Mouse (Mus musculus): Measurements from ENCODE around the gene Ctsd.
"Not testable (repeated sequence)": the region's sequence is repeated elsewhere in the genome, so short reads cannot be mapped to it uniquely, and the experiment has no call there.

Gene Ctsd

DNA sequence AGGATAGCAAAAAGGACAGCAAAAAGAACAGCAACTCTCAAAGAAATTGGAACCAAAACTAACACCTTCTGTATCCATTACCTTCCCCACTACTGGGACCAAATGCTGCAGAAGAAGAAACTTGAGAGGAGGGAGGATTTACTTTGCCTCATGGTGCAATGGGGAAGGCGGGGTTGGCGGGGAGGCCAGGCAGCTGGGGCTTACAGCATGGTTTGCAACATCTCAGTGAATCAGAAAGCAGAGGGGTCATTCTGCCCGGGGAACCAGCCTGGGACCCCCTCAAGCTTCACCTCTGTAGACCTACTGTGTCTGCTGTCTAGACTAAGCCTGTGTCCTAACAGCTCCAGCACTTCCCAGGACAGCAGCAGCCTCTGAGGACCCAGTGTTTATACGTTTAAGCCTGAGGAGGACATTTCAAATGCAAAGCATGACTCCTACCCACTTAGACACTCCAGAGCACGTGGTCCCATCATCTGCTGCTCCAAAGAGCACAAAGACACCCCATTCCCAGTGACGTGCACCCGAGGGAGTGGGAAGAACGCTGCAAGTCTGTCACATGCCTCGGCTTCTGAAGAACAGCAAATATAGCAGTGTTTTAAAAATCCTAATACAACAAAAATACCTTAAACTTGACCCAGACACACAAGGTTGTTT, 38.4 kb downstream of the Ctsd start:
- Histone ChIP-seq H3K36me3 (ENCODE audit: control insufficient read depth, insufficient read depth, low read length, poor library complexity, severe bottlenecking) (no peaks in the 10 kb centered on the region), H3K27me3 (ENCODE audit: control insufficient read depth, insufficient read depth, low read length, poor library complexity, severe bottlenecking) (no peaks in the 10 kb centered on the region; the same call in 1 of the 2 replicates)
- no peak for DNase-seq (ENCODE audit: low read depth, low spot score)

DNA sequence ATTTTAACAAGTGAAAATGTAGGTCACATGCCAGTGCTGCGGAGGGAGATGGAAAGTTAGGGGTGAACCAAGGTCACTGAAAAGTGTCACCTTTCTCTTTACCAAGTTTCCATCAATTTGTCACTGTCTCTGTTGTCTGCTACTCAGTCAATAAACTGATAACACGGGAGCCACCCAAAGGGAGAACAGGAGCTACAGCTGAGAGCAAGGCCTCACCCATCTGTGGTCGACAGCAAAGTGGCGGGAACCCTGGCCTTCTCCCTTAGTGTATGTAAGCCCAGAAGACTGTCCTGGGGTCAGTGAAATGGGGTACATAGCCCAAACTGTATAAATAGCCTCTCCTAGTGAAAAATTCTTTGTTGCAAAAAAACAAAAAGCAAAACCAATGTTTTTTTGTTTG, 40.3 kb downstream of the Ctsd start:
- no peaks in the 10 kb centered on the region; the same call in 1 of the 2 replicates for H3K27me3 ChIP-seq (ENCODE audit: control insufficient read depth, insufficient read depth, low read length, poor library complexity, severe bottlenecking)
- H3K36me3 ChIP-seq (ENCODE audit: control insufficient read depth, insufficient read depth, low read length, poor library complexity, severe bottlenecking) = no peaks in the 10 kb centered on the region
- no peak for DNase-seq (ENCODE audit: low read depth, low spot score)

DNA sequence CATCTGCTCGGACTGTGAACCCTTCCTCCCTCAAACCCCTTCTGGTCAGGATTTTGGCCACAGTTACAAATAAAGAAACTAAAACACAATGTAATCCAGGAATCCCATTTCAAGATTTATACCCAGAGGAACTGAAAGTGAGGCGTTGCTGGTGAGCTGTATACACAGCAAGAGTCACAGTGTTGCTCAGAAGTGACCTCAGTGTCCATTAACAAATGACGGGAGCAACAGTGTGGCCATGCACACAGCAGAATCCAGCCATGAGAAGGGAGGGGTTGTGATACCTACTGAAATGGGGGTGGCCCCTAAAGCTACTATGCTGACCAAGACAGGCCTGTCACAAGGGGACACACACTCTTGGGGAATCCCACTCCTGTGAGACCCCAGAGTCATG, 45.6 kb downstream of the Ctsd start:
- peak; percentile 11 for DNase-seq (ENCODE audit: low read depth, low spot score)
- H3K27me3 ChIP-seq (ENCODE audit: control insufficient read depth, insufficient read depth, low read length, poor library complexity, severe bottlenecking) = no peaks in the 10 kb centered on the region
- no peaks in the 10 kb centered on the region for H3K36me3 ChIP-seq (ENCODE audit: control insufficient read depth, insufficient read depth, low read length, poor library complexity, severe bottlenecking)

DNA sequence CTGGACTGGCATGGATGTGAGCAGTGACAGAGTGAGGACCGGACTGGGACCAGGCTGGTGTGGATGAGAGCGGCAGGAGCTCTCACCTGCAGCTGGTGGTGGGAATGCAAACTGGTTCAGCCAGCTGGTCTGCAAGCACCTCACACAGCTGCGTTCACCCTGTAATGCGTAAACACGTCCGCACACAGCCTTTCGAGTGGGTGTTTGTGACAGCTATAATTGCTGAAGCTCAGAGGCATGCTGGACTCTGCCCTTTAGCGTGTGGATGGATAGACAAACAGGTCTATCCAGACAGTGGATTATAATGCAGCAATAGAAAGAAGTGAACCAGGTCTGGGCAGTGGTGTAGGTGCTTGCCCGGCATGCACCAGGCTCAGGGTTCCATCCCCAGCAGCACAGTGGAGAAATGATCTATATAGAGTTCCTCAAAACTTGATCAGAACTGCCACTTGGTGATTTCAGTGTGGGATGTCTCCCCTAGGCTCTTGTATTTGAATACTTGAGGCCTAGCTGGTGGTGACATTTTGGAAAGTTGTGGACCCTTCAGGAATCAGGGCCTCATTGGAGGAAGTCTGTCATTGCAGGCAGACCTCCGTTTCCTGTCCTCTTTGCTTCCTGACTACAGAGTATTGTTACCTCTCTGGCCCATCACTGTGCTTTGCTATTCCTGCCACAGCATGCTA, 46.1 kb downstream of the Ctsd start:
- Histone ChIP-seq H3K27me3 (ENCODE audit: control insufficient read depth, insufficient read depth, low read length, poor library complexity, severe bottlenecking) (no peaks in the 10 kb centered on the region), H3K36me3 (ENCODE audit: control insufficient read depth, insufficient read depth, low read length, poor library complexity, severe bottlenecking) (no peaks in the 10 kb centered on the region)
- DNase-seq (ENCODE audit: low read depth, low spot score) = no peak

DNA sequence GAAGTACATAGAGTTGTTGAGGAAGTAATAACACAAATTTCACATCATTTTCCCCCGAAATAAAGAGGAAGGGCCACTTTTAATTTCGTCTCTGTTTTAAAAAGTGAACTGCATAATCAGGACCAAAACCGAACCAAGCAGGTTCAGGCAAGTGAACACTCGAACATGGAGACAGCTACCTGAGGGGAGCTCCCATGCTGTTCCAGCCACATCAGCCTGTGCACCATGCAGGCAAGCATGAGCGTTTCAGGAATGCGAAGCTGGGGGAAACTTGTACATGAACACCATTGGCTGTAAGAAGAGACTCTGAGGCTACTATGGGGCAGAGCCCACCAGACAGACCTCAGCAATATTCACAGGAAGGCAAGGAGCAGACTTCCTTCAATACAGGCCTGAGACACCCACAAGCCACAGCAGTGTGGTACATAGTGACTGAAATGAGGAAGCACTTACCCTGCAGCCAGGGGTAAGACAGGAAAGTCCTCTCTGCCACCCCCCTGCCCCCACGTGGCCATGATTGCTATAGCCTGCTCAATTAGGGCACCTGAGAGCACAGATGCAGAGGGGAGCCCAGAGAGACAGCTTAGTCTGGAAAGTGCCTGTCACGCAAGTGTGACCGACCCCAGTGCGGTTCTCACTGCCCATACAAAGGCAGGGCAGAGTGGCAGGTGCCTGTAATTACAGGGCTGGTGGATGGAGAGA, 47.4 kb downstream of the Ctsd start:
- no peaks in the 10 kb centered on the region for H3K27me3 ChIP-seq (ENCODE audit: control insufficient read depth, insufficient read depth, low read length, poor library complexity, severe bottlenecking)
- DNase-seq (ENCODE audit: low read depth, low spot score) = peak; percentile 82
- no peaks in the 10 kb centered on the region for H3K36me3 ChIP-seq (ENCODE audit: control insufficient read depth, insufficient read depth, low read length, poor library complexity, severe bottlenecking)

DNA sequence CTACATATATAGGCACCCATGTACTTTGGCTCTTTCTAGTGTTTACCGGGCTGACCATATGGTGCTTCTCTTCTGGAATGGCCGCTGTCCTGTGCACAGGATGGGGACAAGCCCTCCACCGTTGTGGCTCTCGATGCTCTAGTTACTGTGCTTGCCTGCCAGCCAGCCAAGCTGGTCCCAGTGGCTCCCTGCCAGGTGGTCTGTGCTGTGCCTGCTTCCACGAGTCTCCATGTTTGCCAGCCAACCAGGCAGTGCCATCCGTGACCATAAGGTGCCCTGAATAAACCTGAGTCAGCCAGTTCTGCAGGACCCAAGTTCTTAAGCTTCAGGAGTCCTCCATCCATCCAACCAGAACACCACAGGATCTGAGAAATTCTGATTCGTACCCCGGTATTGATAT, 52.7 kb downstream of the Ctsd start:
- Histone ChIP-seq H3K27me3 (ENCODE audit: control insufficient read depth, insufficient read depth, low read length, poor library complexity, severe bottlenecking) (no peaks in the 10 kb centered on the region), H3K36me3 (ENCODE audit: control insufficient read depth, insufficient read depth, low read length, poor library complexity, severe bottlenecking) (no peaks in the 10 kb centered on the region)
- no peak for DNase-seq (ENCODE audit: low read depth, low spot score)

DNA sequence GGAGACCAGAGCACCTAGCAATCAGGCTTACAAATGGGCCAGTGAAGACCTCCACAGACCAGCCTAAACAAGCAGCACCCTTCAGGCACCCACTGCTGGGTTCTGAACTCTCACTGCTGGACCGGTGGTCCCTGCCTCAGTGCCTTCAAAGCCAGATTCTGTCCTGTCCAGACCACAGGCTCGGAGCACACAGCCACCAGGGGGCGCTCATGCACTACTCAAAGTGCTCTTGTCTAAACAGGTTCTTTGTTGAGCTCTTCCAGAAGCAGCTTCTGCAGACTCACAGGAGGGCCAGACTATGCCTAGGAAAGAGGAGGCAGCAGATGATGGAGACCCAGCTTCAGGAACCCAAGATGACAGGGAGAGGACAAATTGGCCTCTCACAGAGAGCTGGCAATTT, 53.6 kb downstream of the Ctsd start:
- H3K36me3 ChIP-seq (ENCODE audit: control insufficient read depth, insufficient read depth, low read length, poor library complexity, severe bottlenecking) = no peaks in the 10 kb centered on the region
- H3K27me3 ChIP-seq (ENCODE audit: control insufficient read depth, insufficient read depth, low read length, poor library complexity, severe bottlenecking) = no peaks in the 10 kb centered on the region
- peak; percentile 91 for DNase-seq (ENCODE audit: low read depth, low spot score)

DNA sequence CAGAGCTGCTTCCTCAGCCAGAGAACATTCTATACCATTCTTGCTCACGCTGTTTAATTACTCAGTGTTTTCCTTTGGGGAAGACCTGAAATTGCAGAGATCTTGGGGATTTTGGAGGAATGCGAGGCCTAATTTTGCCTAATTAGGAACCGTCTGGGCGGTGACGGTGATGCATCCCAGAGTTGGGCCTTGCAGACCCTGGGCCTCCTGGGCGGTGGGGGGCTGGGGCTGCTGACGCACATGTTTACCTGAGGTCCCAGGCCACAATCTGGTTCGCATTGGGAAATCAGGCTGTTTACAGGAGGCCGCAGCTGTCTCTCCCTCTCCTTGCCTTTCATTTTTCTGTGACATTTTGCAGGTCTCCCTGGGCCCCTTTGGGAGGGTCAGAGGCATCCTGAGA, 55.1 kb downstream of the Ctsd start:
- not testable (repeated sequence) for DNase-seq (ENCODE audit: low read depth, low spot score); H3K27me3 ChIP-seq (ENCODE audit: control insufficient read depth, insufficient read depth, low read length, poor library complexity, severe bottlenecking); H3K36me3 ChIP-seq (ENCODE audit: control insufficient read depth, insufficient read depth, low read length, poor library complexity, severe bottlenecking)

DNA sequence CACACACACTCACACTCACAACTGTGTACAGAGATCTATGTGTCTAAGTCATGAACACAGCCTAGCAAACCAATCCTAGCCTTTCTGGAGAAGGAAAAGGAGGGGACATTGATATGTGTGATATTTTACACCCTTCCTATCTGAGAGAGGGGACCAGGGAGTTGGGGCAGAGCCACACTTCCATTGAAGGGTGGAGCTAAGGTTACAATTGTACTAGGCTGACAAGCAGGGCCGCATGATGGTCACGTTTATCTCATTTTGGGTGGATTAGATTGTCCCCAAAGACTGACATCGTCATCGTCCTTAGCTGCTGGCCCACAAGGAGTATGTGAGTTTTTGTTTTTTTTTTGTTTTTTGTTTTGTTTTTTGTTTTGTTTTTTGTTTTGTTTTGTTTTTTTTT, 56.6 kb downstream of the Ctsd start:
- DNase-seq (ENCODE audit: low read depth, low spot score) = no peak
- no peaks in the 10 kb centered on the region for H3K36me3 ChIP-seq (ENCODE audit: control insufficient read depth, insufficient read depth, low read length, poor library complexity, severe bottlenecking)
- H3K27me3 ChIP-seq (ENCODE audit: control insufficient read depth, insufficient read depth, low read length, poor library complexity, severe bottlenecking) = no peaks in the 10 kb centered on the region

DNA sequence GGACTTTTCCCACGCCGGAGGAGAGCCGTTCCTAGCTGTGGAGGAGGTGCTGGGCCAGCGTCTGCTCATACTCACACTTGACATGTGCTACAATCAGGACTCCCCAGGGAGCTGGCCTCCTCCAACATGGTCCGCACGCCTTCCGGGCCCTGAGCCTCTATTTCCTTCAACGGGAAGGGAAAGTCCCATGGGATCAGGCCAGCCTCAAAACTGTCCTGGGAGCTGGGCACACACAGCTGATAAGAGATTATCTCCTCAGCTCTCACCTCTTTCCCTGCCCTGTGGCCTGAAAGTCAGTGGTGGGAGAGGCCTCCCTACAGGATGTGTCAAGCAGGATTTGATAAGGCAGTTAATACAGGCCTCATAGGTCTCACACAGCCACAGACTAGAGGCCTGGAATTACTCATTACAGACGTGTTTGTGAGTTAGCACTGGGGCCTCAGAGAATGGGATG, 57.5 kb downstream of the Ctsd start:
- no peaks in the 10 kb centered on the region for H3K36me3 ChIP-seq (ENCODE audit: control insufficient read depth, insufficient read depth, low read length, poor library complexity, severe bottlenecking)
- H3K27me3 ChIP-seq (ENCODE audit: control insufficient read depth, insufficient read depth, low read length, poor library complexity, severe bottlenecking) = no peaks in the 10 kb centered on the region
- no peak for DNase-seq (ENCODE audit: low read depth, low spot score)

DNA sequence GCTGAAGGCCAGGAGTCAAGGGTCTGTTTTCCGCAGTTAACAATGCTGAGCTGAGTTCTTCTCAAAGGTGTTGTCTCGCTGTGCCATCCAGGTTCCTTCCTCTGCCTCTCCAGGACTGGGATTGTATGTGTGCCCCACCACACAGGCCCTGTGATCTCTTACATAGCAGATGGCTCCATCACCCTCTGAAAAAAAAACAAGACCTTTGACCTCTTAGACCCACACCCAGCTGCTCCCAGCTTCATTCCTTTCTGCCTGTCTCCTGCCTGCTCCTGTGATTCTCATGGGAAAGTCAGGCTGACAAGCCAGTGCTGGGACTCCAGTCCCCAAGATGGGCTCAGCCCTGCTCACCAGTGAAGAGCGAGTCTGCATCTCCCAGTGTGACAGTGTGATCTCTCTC, 59.3 kb downstream of the Ctsd start:
- Histone ChIP-seq H3K27me3 (ENCODE audit: control insufficient read depth, insufficient read depth, low read length, poor library complexity, severe bottlenecking) (no peaks in the 10 kb centered on the region), H3K36me3 (ENCODE audit: control insufficient read depth, insufficient read depth, low read length, poor library complexity, severe bottlenecking) (no peaks in the 10 kb centered on the region)
- no peak for DNase-seq (ENCODE audit: low read depth, low spot score)

DNA sequence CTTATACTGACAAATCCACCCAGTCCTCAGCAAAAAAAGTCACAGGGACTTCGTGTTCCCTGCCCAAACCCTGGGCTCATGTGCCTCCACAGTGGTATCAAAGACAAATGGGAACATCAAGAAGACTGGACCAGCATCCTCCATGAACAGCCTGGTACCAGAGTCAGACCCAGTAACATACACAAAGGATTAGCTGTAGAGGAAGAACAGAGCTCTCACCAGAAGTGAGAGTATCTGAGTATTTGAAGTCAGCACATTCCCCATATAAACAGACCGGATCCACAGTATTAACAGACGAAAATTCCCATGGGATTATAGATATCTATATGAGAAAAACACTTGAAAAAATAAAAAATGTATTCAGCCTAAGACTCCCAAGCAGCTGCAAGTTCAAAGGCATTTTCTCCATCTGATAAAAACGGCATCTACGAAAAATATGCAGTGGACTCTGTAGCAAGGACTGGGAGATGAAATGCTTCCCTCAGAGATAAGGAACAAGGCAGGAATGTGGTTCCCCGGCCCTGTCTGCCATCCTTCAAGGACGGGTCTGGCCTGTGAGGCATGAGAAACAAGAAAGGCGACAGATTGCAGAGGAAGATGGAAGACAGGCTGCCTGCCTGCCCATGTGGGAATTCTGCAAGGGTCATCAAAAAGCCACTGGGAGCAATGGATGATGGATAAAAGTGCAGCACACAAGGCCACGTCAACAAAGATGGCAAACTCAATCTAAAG, 61.0 kb downstream of the Ctsd start:
- H3K36me3 ChIP-seq (ENCODE audit: control insufficient read depth, insufficient read depth, low read length, poor library complexity, severe bottlenecking) = no peaks in the 10 kb centered on the region

More for the DNA sequence above, 61.0 kb downstream of the Ctsd start:
- no peak for DNase-seq (ENCODE audit: low read depth, low spot score)
- H3K27me3 ChIP-seq (ENCODE audit: control insufficient read depth, insufficient read depth, low read length, poor library complexity, severe bottlenecking) = no peaks in the 10 kb centered on the region

Data from splenic B cell, adult 2 months (primary cell).